Mouse (Mus musculus) cortical plate, adult 2 months (tissue): ENCODE measurements around the gene Gpr142. TPM values are rescaled to one million over a fixed set of nuclear protein-coding genes. Genes with fewer than 3 reads are reported as not detected.

Source experiments
- H3K27ac ChIP-seq: fragments of 200-500 bp; 2 replicates; pipeline ENCODE4 v1.5.1; 2012; ENCODE audit warnings: low read length, control low read depth, inconsistent platforms; ENCODE audit not compliant: insufficient read depth
- H3K4me1 ChIP-seq: fragments of 200-500 bp; 2 replicates; pipeline ENCODE4 v1.6.1; 2011; ENCODE audit warnings: low read length; ENCODE audit not compliant: control insufficient read depth, insufficient read depth
- H3K4me3 ChIP-seq: fragments of 200-500 bp; 2 replicates; pipeline ENCODE4 v1.5.1; 2011; ENCODE audit warnings: mild to moderate bottlenecking, low read length, control low read depth; ENCODE audit not compliant: insufficient read depth
- CTCF ChIP-seq: fragments of 200-500 bp; IDR thresholded peaks from 2 replicates; pipeline ENCODE4 v1.5.1; 2011; ENCODE audit warnings: mild to moderate bottlenecking, control low read depth, low read length; ENCODE audit not compliant: insufficient read depth; ENCODE audit errors: extremely low read depth
- POLR2A ChIP-seq: fragments of 200-500 bp; IDR thresholded peaks from 2 replicates; pipeline ENCODE4 v1.6.1; 2011; ENCODE audit warnings: mild to moderate bottlenecking, low read length, control low read depth; ENCODE audit not compliant: insufficient read depth; ENCODE audit errors: extremely low read depth
- polyA plus RNA-seq: library from polyadenylated mRNA; depleted of rRNA; stranded (reverse); fragments of >200 nt; gene quantifications from 2 replicates; pipeline ENCODE4 v1.2.3, GENCODE M21; 2012

Gene Gpr142
- polyA plus RNA-seq, 1 experiment: not detected

GRCm38 (mm10) chr11:114814873-114815592 lies 16.3 kb downstream of the Gpr142 start:
- Histone ChIP-seq H3K4me3 (no peak overlapping the region), H3K27ac (no peak overlapping the region), H3K4me1 (no peaks in the 10 kb centered on the region; the same call in 1 of the 2 replicates)
- no peak for TF ChIP-seq POLR2A
- no peak for TF ChIP-seq CTCF

- no peaks in the 10 kb centered on the region; the same call in 1 of the 2 replicates for H3K4me1 ChIP-seq
- no peak overlapping the region for H3K4me3 ChIP-seq
- no peak overlapping the region for H3K27ac ChIP-seq
- no peak for TF ChIP-seq POLR2A
- TF ChIP-seq CTCF: no peak
Observed at GRCm38 (mm10) chr11:114816934-114817333, 18.2 kb downstream of the Gpr142 start.

- Histone ChIP-seq H3K27ac (no peak overlapping the region), H3K4me3 (no peak overlapping the region), H3K4me1 (peaks cover 3% of the 10 kb centered on the region)
- no peak for TF ChIP-seq POLR2A
- TF ChIP-seq CTCF: no peak
Observed at GRCm38 (mm10) chr11:114818185-114818584, 19.5 kb downstream of the Gpr142 start.

GRCm38 (mm10) chr11:114819110-114819509 lies 20.4 kb downstream of the Gpr142 start:
- peaks cover 3% of the 10 kb centered on the region for H3K4me1 ChIP-seq
- TF ChIP-seq POLR2A (no peak), CTCF (no peak)
- no peak overlapping the region for H3K4me3 ChIP-seq
- H3K27ac ChIP-seq: no peak overlapping the region

GRCm38 (mm10) chr11:114820444-114820843 lies 21.7 kb downstream of the Gpr142 start:
- Histone ChIP-seq H3K27ac (no peak overlapping the region), H3K4me1 (peaks cover 3% of the 10 kb centered on the region), H3K4me3 (no peak overlapping the region)
- TF ChIP-seq CTCF: no peak
- no peak for TF ChIP-seq POLR2A

- Histone ChIP-seq H3K4me3 (no peak overlapping the region), H3K27ac (no peak overlapping the region), H3K4me1 (peaks cover 3% of the 10 kb centered on the region)
- TF ChIP-seq POLR2A (no peak), CTCF (no peak)
Observed at GRCm38 (mm10) chr11:114821325-114821724, 22.6 kb downstream of the Gpr142 start.

- Histone ChIP-seq H3K4me1 (peaks cover 3% of the 10 kb centered on the region), H3K4me3 (no peak overlapping the region), H3K27ac (no peak overlapping the region)
- TF ChIP-seq CTCF: no peak
- TF ChIP-seq POLR2A: no peak
Observed at GRCm38 (mm10) chr11:114822727-114823126, 24.0 kb downstream of the Gpr142 start.

- H3K4me3 ChIP-seq: no peak overlapping the region
- H3K27ac ChIP-seq: no peak overlapping the region
- TF ChIP-seq CTCF: no peak
- TF ChIP-seq POLR2A: no peak
- peaks cover 3% of the 10 kb centered on the region for H3K4me1 ChIP-seq
Observed at GRCm38 (mm10) chr11:114823199-114823725, 24.5 kb downstream of the Gpr142 start.

- H3K4me1 ChIP-seq: peaks cover 3% of the 10 kb centered on the region
- no peak overlapping the region for H3K27ac ChIP-seq
- H3K4me3 ChIP-seq: no peak overlapping the region
- TF ChIP-seq POLR2A: no peak
- no peak for TF ChIP-seq CTCF
Observed at GRCm38 (mm10) chr11:114826686-114827085, 28.0 kb downstream of the Gpr142 start.
